ENCODE assay signal across 29 mouse cellular contexts in the genomic region with DNA sequence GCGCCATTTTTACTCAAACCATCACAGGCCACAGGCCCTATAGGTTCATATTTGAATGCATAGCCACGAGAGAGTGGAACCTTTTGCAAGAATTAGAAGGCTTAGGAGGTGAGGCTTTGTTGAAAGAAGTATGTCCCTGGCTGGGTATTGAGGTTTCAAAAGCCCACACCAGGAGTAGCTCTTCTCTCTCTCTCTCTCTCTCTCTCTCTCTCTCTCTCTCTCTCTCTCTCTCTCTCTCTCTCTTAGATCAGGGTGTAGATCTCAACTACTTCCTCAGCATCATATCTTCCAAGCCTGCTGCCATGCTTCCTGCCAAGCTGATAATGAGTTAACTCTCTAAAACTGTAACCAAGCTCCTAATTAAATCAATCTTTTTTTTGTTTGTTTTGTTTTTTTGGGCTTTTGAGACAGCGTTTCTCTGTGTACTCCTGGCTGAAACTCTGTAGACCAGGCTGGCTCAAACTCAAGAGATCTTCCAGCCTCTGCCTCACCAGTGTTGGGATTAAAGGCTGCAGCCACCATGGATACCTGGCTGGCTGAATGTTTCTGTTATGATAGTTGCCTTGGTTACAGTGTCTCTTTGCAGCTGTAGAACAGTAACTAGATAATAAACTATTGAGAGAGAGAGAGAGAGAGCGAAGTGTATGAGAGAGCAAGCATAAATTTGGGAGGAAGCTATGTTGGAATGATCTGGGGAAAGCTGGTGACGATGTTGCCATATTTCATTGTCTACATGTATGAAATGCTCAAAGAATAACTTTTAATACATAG. TPM values are rescaled to one million over a fixed set of nuclear protein-coding genes. Genes with fewer than 3 reads are reported as not detected.
"Had no signal": no experiment of that assay in that cellular context is flagged by ENCODE, and none has a peak within 500 bp of the region (broad histone marks: within the 10 kb centered on the region; RNA-seq: fewer than 3 reads in every experiment).

No protein-coding gene starts in this region.

- H3K36me3 ChIP-seq: heart, embryonic 13.5 days; heart, embryonic 15.5 days; hindbrain, embryonic 13.5 days; hindbrain, embryonic 15.5 days; kidney, embryonic 15.5 days; limb, embryonic 13.5 days; limb, embryonic 15.5 days; liver, embryonic 12.5 days had no signal

- H3K27ac ChIP-seq: heart, adult 2 months; heart, embryonic 13.5 days; heart, embryonic 15.5 days; hindbrain, embryonic 13.5 days; hindbrain, embryonic 15.5 days; hindbrain, postnatal 0 days; kidney, embryonic 15.5 days; kidney, postnatal 0 days; limb, embryonic 13.5 days; limb, embryonic 15.5 days; liver, embryonic 12.5 days; liver, embryonic 14.5 days had no signal

- H3K27me3 ChIP-seq: heart, embryonic 13.5 days; heart, embryonic 15.5 days; hindbrain, embryonic 13.5 days; hindbrain, embryonic 15.5 days; kidney, embryonic 15.5 days; limb, embryonic 13.5 days; limb, embryonic 15.5 days; liver, embryonic 12.5 days had no signal

- H3K9ac ChIP-seq: heart, embryonic 13.5 days; heart, embryonic 15.5 days; hindbrain, embryonic 13.5 days; hindbrain, embryonic 15.5 days; kidney, embryonic 15.5 days; limb, embryonic 13.5 days; limb, embryonic 15.5 days; liver, embryonic 12.5 days; liver, embryonic 14.5 days had no signal

- H3K9me3 ChIP-seq: heart, embryonic 15.5 days; hindbrain, embryonic 13.5 days; hindbrain, embryonic 15.5 days; kidney, embryonic 15.5 days; limb, embryonic 13.5 days; limb, embryonic 15.5 days; liver, embryonic 12.5 days had no signal

- H3K4me1 ChIP-seq: heart, embryonic 13.5 days; heart, embryonic 15.5 days; hindbrain, embryonic 13.5 days; hindbrain, embryonic 15.5 days; kidney, embryonic 15.5 days; limb, embryonic 13.5 days; limb, embryonic 15.5 days; liver, embryonic 12.5 days had no signal

- DNase-seq: gastrocnemius, postnatal 14 days; gastrocnemius, postnatal 36 days; heart, adult 11 months; heart, adult 2 months; heart, postnatal 14 days; heart, postnatal 36 days; kidney, adult 11 months; kidney, adult 2 months; kidney, adult 9 months; kidney, postnatal 14 days; kidney, postnatal 36 days; layer of hippocampus, adult 9-11 months; layer of hippocampus, postnatal 36 days; left cerebral cortex, postnatal 4 days had no signal

- ATAC-seq: hindbrain, postnatal 0 days; intestine, embryonic 16.5 days; liver, embryonic 12.5 days had no signal

- H3K4me3 ChIP-seq: heart, adult 2 months; heart, embryonic 13.5 days; heart, embryonic 15.5 days; hindbrain, embryonic 13.5 days; hindbrain, embryonic 15.5 days; kidney, embryonic 15.5 days; limb, embryonic 13.5 days; limb, embryonic 15.5 days; liver, embryonic 12.5 days had no signal

RNA-seq across cellular contexts. Expression of gene Oscar, which starts 39.4 kb away (rescaled TPM):
- total RNA-seq: gastrocnemius, adult 18-20 months; gastrocnemius, adult 8-10 months; gastrocnemius, postnatal 36 days; liver, adult 2 months had no signal
- polyA plus RNA-seq: heart, embryonic 13.5 days; heart, embryonic 15.5 days; intestine, embryonic 16.5 days; kidney, embryonic 15.5 days; liver, adult 2 months had no signal
